Mouse (Mus musculus) cerebellum, postnatal 10 days (tissue): ENCODE results near the gene Krt7.

ENCODE experiments used
- DNase-seq, 2 experiments: peaks; one replicate each; pipeline ENCODE4 v3.0.0; 2021; ENCODE audit warnings: mixed read lengths in 2 of 2

The Krt7 gene

GRCm38 (mm10) chr15:101447444-101447843, 36.6 kb downstream of the Krt7 start, which contains the start of gene Krt88:
Gene Krt88 (plus strand): TSS chr15:101447744.
- DNase-seq = no peak

GRCm38 (mm10) chr15:101453093-101453736, 42.4 kb downstream of the Krt7 start:
- peak; percentile 93 to 95 for DNase-seq

- no peak for DNase-seq
Observed at GRCm38 (mm10) chr15:101454774-101455173, 43.9 kb downstream of the Krt7 start.

GRCm38 (mm10) chr15:101455292-101455691, 44.4 kb downstream of the Krt7 start:
- no peak for DNase-seq

- DNase-seq = no peak
Observed at GRCm38 (mm10) chr15:101455891-101456290, 45.0 kb downstream of the Krt7 start.

DNA sequence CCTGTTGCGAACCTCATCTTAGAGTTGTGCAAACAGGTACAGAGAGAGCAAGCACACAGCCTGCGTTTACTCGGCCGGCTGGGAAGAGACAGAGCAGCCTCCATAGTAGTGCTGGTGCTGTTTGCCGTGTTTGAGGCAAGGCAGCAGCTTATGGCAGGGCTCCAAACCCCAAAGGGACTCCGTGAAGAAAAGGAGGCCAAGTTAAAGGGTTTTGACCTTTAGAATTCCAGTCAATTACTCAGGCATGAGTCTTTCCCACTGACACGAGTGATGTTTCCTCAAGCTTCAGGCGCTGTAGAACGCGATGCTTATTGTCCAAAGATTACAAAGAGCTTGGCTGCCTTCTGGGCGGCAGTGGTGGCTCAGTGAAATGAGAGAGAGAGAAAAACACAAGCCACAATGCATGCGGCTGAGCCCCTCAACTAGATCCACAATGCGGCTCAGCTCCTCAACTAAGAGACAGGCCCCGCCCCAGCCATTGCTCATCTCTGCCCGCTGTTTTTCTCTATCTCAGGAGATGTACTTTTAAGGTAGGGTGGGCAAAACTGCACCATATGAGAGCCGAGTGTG, 47.6 kb downstream of the Krt7 start:
- peak; percentile 47 to 51 for DNase-seq

DNA sequence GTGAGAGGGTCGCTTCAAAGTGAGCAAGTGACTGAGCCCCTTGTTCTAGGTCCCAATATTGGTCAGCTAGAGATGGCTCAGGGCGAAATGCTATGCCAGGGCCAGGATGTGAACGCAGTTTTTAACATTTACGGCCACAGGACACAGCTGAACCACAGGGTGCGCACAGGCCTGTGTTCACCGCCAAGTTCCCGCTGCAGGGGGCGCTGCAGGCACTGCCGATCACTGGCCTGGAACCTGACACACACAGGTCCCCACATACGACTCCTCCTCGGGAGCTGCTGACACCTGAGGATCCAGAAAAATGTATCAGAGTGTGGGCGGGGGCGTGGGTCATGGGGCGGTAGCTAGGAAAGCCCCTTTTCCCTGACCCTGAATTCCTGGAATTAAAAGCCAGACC, 48.4 kb downstream of the Krt7 start:
- peak; percentile 40 to 42 for DNase-seq

GRCm38 (mm10) chr15:101463651-101464050, 52.8 kb downstream of the Krt7 start, which contains the start of gene Krt81:
Gene Krt81 (minus strand): TSS chr15:101463751.
- no peak for DNase-seq

DNA sequence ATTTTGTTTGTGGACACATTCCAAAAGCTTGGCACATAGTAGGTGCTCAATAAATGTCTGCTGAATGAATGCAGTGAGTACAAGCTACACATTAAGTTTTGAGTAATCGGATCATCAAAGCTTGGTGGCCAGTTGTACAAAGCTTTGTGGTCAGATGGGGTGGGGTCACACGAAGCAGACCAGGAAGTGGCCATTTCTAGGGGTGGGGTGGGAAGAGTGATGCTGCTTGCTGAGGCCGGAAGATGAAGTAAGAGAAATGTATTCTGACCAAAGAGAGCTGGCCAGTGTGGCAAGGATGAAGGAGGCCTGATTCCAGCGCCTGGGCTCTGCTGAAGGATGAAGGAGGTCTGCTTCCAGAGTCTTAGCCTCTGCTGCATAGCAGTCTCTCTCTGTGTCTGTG, 58.2 kb downstream of the Krt7 start:
- DNase-seq = no peak

DNA sequence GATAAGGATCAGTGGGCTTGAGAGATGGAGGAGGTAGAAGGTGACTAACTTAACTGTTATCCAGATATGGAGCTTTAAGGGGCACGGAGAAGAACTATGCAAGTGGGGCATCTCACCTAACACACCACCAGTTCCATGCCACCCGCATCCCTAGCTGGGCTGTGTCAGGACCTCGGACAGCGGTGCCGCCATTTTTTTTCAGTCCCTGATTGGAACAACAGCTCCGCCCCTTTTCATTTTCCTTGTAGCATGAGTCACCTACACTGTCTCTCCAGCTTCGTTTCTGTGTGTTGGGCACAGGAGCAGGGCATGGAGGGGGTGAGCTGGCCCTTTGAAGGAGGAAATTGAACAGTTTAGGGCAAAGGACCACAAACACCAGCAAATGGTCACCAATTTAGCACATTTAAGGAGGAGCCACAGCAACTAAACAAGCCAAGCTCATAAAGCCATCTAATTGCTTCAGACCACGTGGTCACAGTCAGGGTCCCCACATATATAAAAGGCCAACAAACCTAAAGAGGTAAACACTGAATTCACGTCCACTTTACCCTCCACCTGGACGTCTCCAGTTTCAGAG, 62.2 kb downstream of the Krt7 start, which contains the start of gene Krt86:
TSS of gene Krt86 (plus strand) at position 527 of the 577 bp plus-strand sequence.
- DNase-seq = no peak

DNA sequence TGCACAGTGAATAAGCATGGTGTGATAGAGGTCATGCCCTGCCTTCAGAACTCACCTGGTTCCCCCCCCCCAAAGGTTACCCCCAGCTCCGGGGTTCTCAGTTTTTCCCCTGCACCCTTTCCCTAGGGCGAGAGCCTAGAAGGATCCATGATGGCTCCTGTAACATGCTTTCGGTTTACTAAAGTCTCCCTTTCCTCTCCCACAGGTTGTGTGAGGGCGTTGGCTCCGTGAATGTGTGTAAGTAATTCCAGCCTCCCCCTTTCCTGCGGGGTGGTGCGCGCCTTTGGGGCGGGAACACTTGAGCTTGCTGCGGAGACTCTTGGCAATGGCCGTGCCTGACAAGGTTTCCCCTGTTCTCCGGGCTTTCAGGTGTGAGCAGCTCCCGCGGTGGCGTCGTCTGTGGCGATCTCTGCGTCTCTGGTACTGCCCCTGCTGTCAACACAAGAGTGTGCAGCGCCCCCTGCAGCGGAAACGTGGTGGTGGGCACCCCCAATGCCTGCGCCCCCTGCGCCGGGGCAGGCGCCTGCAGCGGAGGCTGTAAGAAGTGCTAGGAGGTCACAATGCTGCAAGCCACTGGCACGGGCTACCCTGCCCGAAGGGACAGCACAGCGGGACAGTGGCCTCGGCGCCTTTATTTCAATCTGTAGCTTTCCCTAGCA, 68.3 kb downstream of the Krt7 start:
- DNase-seq = peak; percentile 81

DNA sequence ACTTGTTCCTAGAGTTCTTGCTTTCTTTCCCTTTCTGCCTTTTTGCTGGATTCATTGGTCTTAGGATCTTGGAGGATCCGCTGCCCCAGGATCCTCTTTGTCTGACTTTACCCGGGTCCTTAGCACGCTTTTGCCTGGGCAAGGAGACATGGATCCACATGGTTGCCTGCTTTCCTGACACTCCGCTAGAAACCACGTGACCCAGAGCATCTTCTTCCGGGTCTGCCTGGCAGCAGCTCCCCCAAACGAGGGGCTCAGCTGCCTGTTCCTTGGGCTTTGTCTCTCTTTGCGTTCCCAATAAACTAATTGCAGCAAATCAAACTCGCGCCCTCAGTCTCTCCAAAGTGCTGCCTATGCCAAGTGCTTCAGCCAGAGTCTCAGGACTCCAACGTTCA, 68.8 kb downstream of the Krt7 start:
- peak; percentile 43 to 53 for DNase-seq
